In genomic region chr14:52257484-52258213, GRCm38 (mm10) we compare ENCODE assay signal across 7 mouse cellular contexts. TPM values are rescaled to one million over a fixed set of nuclear protein-coding genes. Genes with fewer than 3 reads are reported as not detected.
DNase-seq lines count a peak whose midpoint lies in the region; ATAC-seq lines count a peak whose summit lies in the region.

Chd8 (minus strand) TSS chr14:52257780.

- peaks cover 12% of the 10 kb centered on the region for H3K4me1 ChIP-seq in embryonic facial prominence, embryonic 10.5 days
- H3K4me1 ChIP-seq in limb, embryonic 10.5 days, result peaks cover 5% of the 10 kb centered on the region
- peaks cover 26% of the 10 kb centered on the region for H3K4me1 ChIP-seq in midbrain, embryonic 13.5 days (replicated peaks)

- H3K9ac ChIP-seq in midbrain, embryonic 13.5 days (replicated peaks), result peak within 1 kb of the TSS; percentile 91

- H3K4me2 ChIP-seq in midbrain, embryonic 13.5 days (replicated peaks), result peak within 1 kb of the TSS; percentile 84

- peak; percentile 100 for ATAC-seq in midbrain, embryonic 13.5 days

- under 1% methylated on average over 54 of the region's 54 CpGs for WGBS in embryonic facial prominence, embryonic 10.5 days
- WGBS in limb, embryonic 10.5 days, result under 1% methylated on average over 54 of the region's 54 CpGs
- under 1% methylated on average over 54 of the region's 54 CpGs for WGBS in midbrain, embryonic 13.5 days

- peak within 1 kb of the TSS; percentile 95 for H3K27ac ChIP-seq in embryonic facial prominence, embryonic 10.5 days (replicated peaks)
- H3K27ac ChIP-seq in limb, embryonic 10.5 days, result peak within 1 kb of the TSS; percentile 93
- peak within 1 kb of the TSS; percentile 95 for H3K27ac ChIP-seq in midbrain, embryonic 13.5 days

- no peaks in the 10 kb centered on the region for H3K9me3 ChIP-seq in embryonic facial prominence, embryonic 10.5 days
- H3K9me3 ChIP-seq in limb, embryonic 10.5 days (replicated peaks), result no peaks in the 10 kb centered on the region
- no peaks in the 10 kb centered on the region for H3K9me3 ChIP-seq in midbrain, embryonic 13.5 days

- DNase-seq in adrenal gland, postnatal 10 days, result peak; percentile 98
- DNase-seq in embryonic facial prominence, embryonic 10.5 days (ENCODE audit: low spot score), result peak; percentile 99
- peak; percentile 80 for DNase-seq in gonadal fat pad, adult 2 months (ENCODE audit: low read depth)
- DNase-seq in kidney, adult 11 months, result peak; percentile 99
- DNase-seq in limb, embryonic 10.5 days (ENCODE audit: low spot score), result peak; percentile 98
- DNase-seq in spleen, adult 12 weeks (ENCODE audit: low spot score), result peak; percentile 92

- H3K27me3 ChIP-seq in embryonic facial prominence, embryonic 10.5 days (replicated peaks; ENCODE audit: low read depth, poor library complexity, severe bottlenecking), result no peaks in the 10 kb centered on the region
- no peaks in the 10 kb centered on the region for H3K27me3 ChIP-seq in limb, embryonic 10.5 days (ENCODE audit: low read depth, poor library complexity, severe bottlenecking)
- no peaks in the 10 kb centered on the region for H3K27me3 ChIP-seq in midbrain, embryonic 13.5 days

- H3K36me3 ChIP-seq in embryonic facial prominence, embryonic 10.5 days (replicated peaks), result peaks cover 9% of the 10 kb centered on the region; the same call in 1 of the 2 replicates
- 0 out of 2 replicates have a peak, but pooled peaks cover 7% of the 10 kb centered on the region for H3K36me3 ChIP-seq in limb, embryonic 10.5 days
- peaks cover 3% of the 10 kb centered on the region; the same call in 1 of the 2 replicates for H3K36me3 ChIP-seq in midbrain, embryonic 13.5 days

- peak within 1 kb of the TSS; percentile 95 for H3K4me3 ChIP-seq in embryonic facial prominence, embryonic 10.5 days
- H3K4me3 ChIP-seq in limb, embryonic 10.5 days, result peak within 1 kb of the TSS; percentile 93
- peak within 1 kb of the TSS; percentile 83 for H3K4me3 ChIP-seq in midbrain, embryonic 13.5 days (replicated peaks)

RNA-seq across cellular contexts. Expression of gene Chd8, which starts in this region (rescaled TPM):
- 100 to 1,000 TPM in 1 of 2 experiments, 10 to 100 TPM in 1; 71.0 to 103 TPM for total RNA-seq in adrenal gland, postnatal 10 days (2021)
- polyA plus RNA-seq in embryonic facial prominence, embryonic 10.5 days (2016; fragmentation: Nextera tagmentation; extraction: Ambion mirVana), result 51.2 and 51.7 TPM in 2 replicates
- 30.1 and 35.2 TPM in 2 replicates for polyA plus RNA-seq in gonadal fat pad, adult 2 months (2012; rRNA removed)
- polyA plus RNA-seq in limb, embryonic 10.5 days (2016; fragmentation: Nextera tagmentation; extraction: Ambion mirVana), result 43.9 and 49.6 TPM in 2 replicates
- 46.5 and 50.4 TPM in 2 replicates for polyA plus RNA-seq in midbrain, embryonic 13.5 days (2015; fragmentation: Nextera tagmentation; extraction: Ambion mirVana)

Comparison
In these comparisons a context has a peak if more than half of its experiments do, and no peak if none do; other contexts are left out.
1. Peak in every context shown above with its lines: DNase-seq, ATAC-seq, H3K4me3 ChIP-seq and H3K27ac ChIP-seq.